Mouse (Mus musculus) stomach, embryonic 14.5 days (tissue): ENCODE measurements around the gene Cir1. TPM values are rescaled to one million over a fixed set of nuclear protein-coding genes. Genes with fewer than 3 reads are reported as not detected.
A peak's percentile ranks its signal among the peaks of the same experiment; 100 is the strongest.

Experiments used
- ATAC-seq: fragments of 200-750 bp; cut with Nextera tagmentation; 2 replicates; pipeline ENCODE4 v1.8.0; 2017; ENCODE audit warnings: low read depth, moderate TSS enrichment; ENCODE audit not compliant: insufficient number of reproducible peaks, insufficient read depth, low FRiP score
- H3K27ac ChIP-seq: fragments of 300-500 bp; sonication (generic); 2 replicates; pipeline ENCODE4 v1.5.1; 2014; ENCODE audit warnings: mild to moderate bottlenecking, low read length, moderate library complexity, mixed read lengths
- H3K27me3 ChIP-seq: fragments of 300-500 bp; sonication (generic); 2 replicates; pipeline ENCODE4 v1.6.1; 2014; ENCODE audit warnings: low read length, control low read depth, mixed read lengths; ENCODE audit not compliant: control insufficient read depth, insufficient read depth
- H3K36me3 ChIP-seq: fragments of 300-500 bp; sonication (generic); 2 replicates; pipeline ENCODE4 v1.6.1; 2014; ENCODE audit warnings: mild to moderate bottlenecking, control low read depth, low read length, moderate library complexity, mixed read lengths; ENCODE audit not compliant: control insufficient read depth, insufficient read depth
- H3K4me1 ChIP-seq: fragments of 300-500 bp; sonication (generic); 2 replicates; pipeline ENCODE4 v1.6.1; 2014; ENCODE audit warnings: low read length, control low read depth, mixed read lengths; ENCODE audit not compliant: control insufficient read depth, insufficient read depth
- H3K4me2 ChIP-seq: fragments of 300-500 bp; sonication (generic); replicated peaks from 2 replicates; pipeline ENCODE4 v1.6.1; 2014; ENCODE audit warnings: low read depth, low read length, control low read depth
- H3K4me3 ChIP-seq: fragments of 300-500 bp; sonication (generic); 2 replicates; pipeline ENCODE4 v1.5.1; 2014; ENCODE audit warnings: low read depth, low read length, control low read depth
- H3K9ac ChIP-seq: fragments of 300-500 bp; sonication (generic); replicated peaks from 2 replicates; pipeline ENCODE4 v1.6.1; 2014; ENCODE audit warnings: low read depth, mild to moderate bottlenecking, control low read depth, low read length, moderate library complexity, mixed read lengths
- H3K9me3 ChIP-seq: fragments of 300-500 bp; sonication (generic); 2 replicates; pipeline ENCODE4 v1.6.1; 2016; ENCODE audit warnings: low read depth, low read length, control low read depth; ENCODE audit not compliant: control insufficient read depth
- WGBS: fragments of 180-500 bp; shearing (Covaris S2); extraction: QIAGEN DNeasy Blood & Tissue Kit; methylation state at CpG from one replicate; pipeline ENCODE4 v1.1.7; 2014; 5-methylcytosine and 5-hydroxymethylcytosine counted together
- polyA plus RNA-seq: library from polyadenylated mRNA; unstranded; fragments of >200 nt; fragmentation: Nextera tagmentation; extraction: Ambion mirVana; gene quantifications from 2 replicates; pipeline ENCODE4 v1.2.1, GENCODE M21; 2014

Gene Cir1
- polyA plus RNA-seq, 1 experiment from 2014 or later: 29.6 TPM

DNA sequence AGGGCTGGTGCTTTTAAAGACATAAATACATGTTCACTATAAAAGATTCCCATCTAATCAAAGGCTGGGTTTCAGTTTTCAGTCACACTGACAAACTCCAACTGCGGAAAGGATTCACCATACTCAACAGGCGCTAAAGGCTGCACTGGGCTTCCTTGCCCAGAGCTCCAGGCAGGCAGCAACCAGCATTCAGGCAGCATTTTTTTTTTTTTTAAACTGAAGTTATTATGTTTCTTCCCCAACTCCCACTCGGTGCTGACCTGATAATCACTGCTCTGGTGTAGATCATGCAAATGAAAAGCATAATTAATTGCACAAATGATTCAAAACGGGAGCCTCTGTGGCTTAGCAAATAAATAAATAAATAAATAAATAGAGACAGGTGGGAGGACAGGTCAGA lies 44.7 kb downstream of the Cir1 start:
- WGBS: 3% methylated on average over 4 of the region's 4 CpGs
- ATAC-seq: no peak
- Histone ChIP-seq H3K4me2 (no peak overlapping the region), H3K9ac (no peak overlapping the region), H3K27me3 (peaks cover 56% of the 10 kb centered on the region), H3K9me3 (no peaks in the 10 kb centered on the region), H3K4me1 (peaks cover 10% of the 10 kb centered on the region), H3K4me3 (no peak overlapping the region), H3K27ac (no peak overlapping the region), H3K36me3 (no peaks in the 10 kb centered on the region)

DNA sequence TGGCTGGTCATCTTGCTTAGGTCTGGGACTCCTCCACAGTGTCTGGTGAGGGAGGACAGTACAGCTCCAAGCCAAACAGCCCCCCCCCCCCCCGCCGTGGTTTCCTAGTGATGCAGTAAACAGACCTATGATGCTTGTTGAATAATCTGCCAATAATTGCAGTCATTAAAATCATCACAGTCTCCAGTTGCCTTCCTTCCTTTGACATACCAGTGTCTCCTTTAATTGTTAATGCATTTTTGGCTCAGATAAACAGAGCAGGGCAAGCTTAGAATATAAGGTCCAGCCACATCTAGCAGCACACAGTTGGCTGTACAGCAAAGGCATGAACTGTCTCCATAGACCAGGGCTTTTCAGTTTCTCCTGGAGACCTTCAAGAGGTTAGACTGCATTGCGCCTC lies 45.3 kb downstream of the Cir1 start:
- Histone ChIP-seq H3K36me3 (no peaks in the 10 kb centered on the region), H3K4me1 (peaks cover 7% of the 10 kb centered on the region), H3K27ac (no peak overlapping the region), H3K4me2 (no peak overlapping the region), H3K27me3 (peaks cover 57% of the 10 kb centered on the region), H3K4me3 (no peak overlapping the region), H3K9me3 (no peaks in the 10 kb centered on the region), H3K9ac (no peak overlapping the region)
- ATAC-seq: no peak
- WGBS: 11% methylated on average over 3 of the region's 3 CpGs

- no peaks in the 10 kb centered on the region for H3K9me3 ChIP-seq
- H3K9ac ChIP-seq: no peak overlapping the region
- peaks cover 4% of the 10 kb centered on the region for H3K4me1 ChIP-seq
- H3K4me2 ChIP-seq: no peak overlapping the region
- H3K27ac ChIP-seq: no peak overlapping the region
- ATAC-seq: no peak
- WGBS: 49% methylated on average over 1 of the region's 1 CpGs
- no peaks in the 10 kb centered on the region for H3K36me3 ChIP-seq
- H3K27me3 ChIP-seq: peaks cover 54% of the 10 kb centered on the region
- H3K4me3 ChIP-seq: no peak overlapping the region
Measured at GRCm38 (mm10) chr2:73266623-73267022, 45.9 kb downstream of the Cir1 start.

- no peak overlapping the region for H3K4me2 ChIP-seq
- ATAC-seq: no peak
- H3K9ac ChIP-seq: no peak overlapping the region
- peaks cover 3% of the 10 kb centered on the region for H3K4me1 ChIP-seq
- no peaks in the 10 kb centered on the region for H3K9me3 ChIP-seq
- H3K4me3 ChIP-seq: no peak overlapping the region
- no peak overlapping the region for H3K27ac ChIP-seq
- H3K27me3 ChIP-seq: peaks cover 48% of the 10 kb centered on the region
- 4% methylated on average over 5 of the region's 5 CpGs for WGBS
- no peaks in the 10 kb centered on the region for H3K36me3 ChIP-seq
Measured at GRCm38 (mm10) chr2:73266011-73266410, 46.5 kb downstream of the Cir1 start.

- no peaks in the 10 kb centered on the region for H3K9me3 ChIP-seq
- no peak overlapping the region for H3K4me3 ChIP-seq
- H3K27me3 ChIP-seq: peaks cover 37% of the 10 kb centered on the region
- 4% methylated on average over 11 of the region's 11 CpGs for WGBS
- no peak overlapping the region for H3K9ac ChIP-seq
- no peaks in the 10 kb centered on the region for H3K36me3 ChIP-seq
- H3K27ac ChIP-seq: no peak overlapping the region
- H3K4me2 ChIP-seq: no peak overlapping the region
- H3K4me1 ChIP-seq: peaks cover 3% of the 10 kb centered on the region
- no peak for ATAC-seq
Measured at GRCm38 (mm10) chr2:73264611-73265195, 47.8 kb downstream of the Cir1 start.

DNA sequence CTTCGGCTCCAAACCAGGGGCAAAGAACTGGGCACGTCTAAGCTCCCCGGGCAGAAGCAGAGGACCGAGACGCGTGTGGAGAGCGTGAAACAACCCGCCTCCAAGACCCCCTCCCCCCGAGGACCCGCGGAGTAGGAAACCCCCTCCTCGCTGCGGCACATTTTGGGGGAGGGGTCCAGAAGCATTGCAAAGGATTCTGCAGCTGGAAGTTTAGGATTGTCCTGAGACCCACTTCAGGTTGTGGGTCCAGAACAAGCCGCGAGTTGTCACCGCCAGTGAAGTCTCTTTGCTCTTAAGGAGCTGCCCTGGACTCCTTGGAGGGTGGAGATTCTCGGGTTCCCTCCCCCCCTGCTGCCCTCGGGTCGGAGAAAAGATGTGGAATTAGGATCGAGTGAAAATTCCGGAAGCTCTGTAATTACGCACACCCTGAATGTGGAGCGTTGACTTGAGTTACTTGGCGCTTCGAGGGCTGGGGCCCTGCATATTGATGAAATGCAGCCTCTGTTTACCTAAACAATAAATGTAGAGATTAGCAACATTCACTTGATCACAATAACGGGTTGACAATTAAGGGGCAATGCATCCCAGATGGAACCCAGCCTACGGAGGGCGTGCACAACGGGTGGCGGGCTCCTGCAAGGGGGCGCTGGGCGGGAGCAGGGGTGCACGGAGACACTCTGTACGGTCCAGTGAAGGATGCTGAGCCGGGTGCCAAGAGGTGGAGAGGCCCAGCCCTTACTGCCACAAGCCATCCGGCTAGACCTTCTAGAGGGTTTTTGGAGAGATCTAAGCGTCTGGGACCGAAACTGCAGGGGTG lies 48.5 kb downstream of the Cir1 start:
- no peak for ATAC-seq

GRCm38 (mm10) chr2:73263172-73263765 lies 49.2 kb downstream of the Cir1 start:
- WGBS: 8% methylated on average over 16 of the region's 16 CpGs
- no peak overlapping the region for H3K27ac ChIP-seq
- ATAC-seq: no peak

More for the DNA sequence above, 48.5 kb downstream of the Cir1 start:
- Histone ChIP-seq H3K27me3 (peaks cover 36% of the 10 kb centered on the region), H3K4me1 (peaks cover 3% of the 10 kb centered on the region), H3K4me2 (peak overlapping the region; percentile 65), H3K27ac (no peak overlapping the region), H3K36me3 (no peaks in the 10 kb centered on the region), H3K4me3 (peak overlapping the region; percentile 34), H3K9me3 (no peaks in the 10 kb centered on the region), H3K9ac (no peak overlapping the region)
- under 1% methylated on average over 38 of the region's 38 CpGs for WGBS

GRCm38 (mm10) chr2:73248701-73249100 lies 63.8 kb downstream of the Cir1 start:
- H3K27ac ChIP-seq: no peak overlapping the region
- no peak overlapping the region for H3K9ac ChIP-seq
- no peaks in the 10 kb centered on the region for H3K4me1 ChIP-seq
- ATAC-seq: no peak
- H3K4me3 ChIP-seq: no peak overlapping the region
- no peak overlapping the region for H3K4me2 ChIP-seq
- H3K9me3 ChIP-seq: no peaks in the 10 kb centered on the region
- H3K27me3 ChIP-seq: no peaks in the 10 kb centered on the region
- WGBS: 86% methylated on average over 4 of the region's 4 CpGs
- no peaks in the 10 kb centered on the region for H3K36me3 ChIP-seq

More at GRCm38 (mm10) chr2:73263172-73263765, 49.2 kb downstream of the Cir1 start:
- no peaks in the 10 kb centered on the region for H3K9me3 ChIP-seq
- H3K4me2 ChIP-seq: peak overlapping the region; percentile 65
- peaks cover 35% of the 10 kb centered on the region for H3K27me3 ChIP-seq
- H3K9ac ChIP-seq: no peak overlapping the region
- no peaks in the 10 kb centered on the region for H3K36me3 ChIP-seq
- peak overlapping the region; percentile 34 for H3K4me3 ChIP-seq
- H3K4me1 ChIP-seq: peaks cover 3% of the 10 kb centered on the region
